Mouse (Mus musculus) limb, embryonic 10.5 days (tissue): Measurements from ENCODE around the gene Gpr146. TPM values are rescaled to one million over a fixed set of nuclear protein-coding genes. Genes with fewer than 3 reads are reported as not detected.

Source experiments
- microRNA counts: library from miRNA; unstranded; fragments of <30 nt; microRNA quantifications from one replicate; lab custom pipeline; 2017
- microRNA-seq: library from miRNA; unstranded; fragments of <30 nt; microRNA quantifications from one replicate; pipeline ENCODE4, GENCODE M21; 2017
- polyA plus RNA-seq: library from polyadenylated mRNA; unstranded; fragments of >200 nt; fragmentation: Nextera tagmentation; extraction: Ambion mirVana; gene quantifications from 2 replicates; pipeline ENCODE4 v1.2.1, GENCODE M21; 2016

Gpr146 gene
- polyA plus RNA-seq, 1 experiment from 2014 or later = 2.3 TPM

MicroRNA genes within 50 kb of the gene (microRNA counts, 519-probe panel; counts per million panel counts)
- microRNA mmu-miR-339-3p (lab: Ali Mortazavi, UCI) (684 counts per million, percentile 72 among the panel's probes with 10 or more counts), microRNA mmu-miR-339-5p (lab: Ali Mortazavi, UCI) (684 counts per million, percentile 72 among the panel's probes with 10 or more counts)

Small RNA genes lying within 50 kb of the gene (microRNA-seq; reads per million reads assigned to microRNA genes)
- gene Mir339 = 535 reads per million, percentile 67 among the genes with 10 or more reads in this experiment

Other genes with a start within 250 kb of the Gpr146 start
- 3.2 and 4.9 TPM in 2 replicates for gene Prkar1b, start 227.7 kb upstream of the Gpr146 start, polyA plus RNA-seq
- gene Dnaaf5, start 227.5 kb upstream of the Gpr146 start, polyA plus RNA-seq = 12.9 and 13.1 TPM in 2 replicates
- gene Sun1, start 177.1 kb upstream of the Gpr146 start, polyA plus RNA-seq = 47.9 and 52.7 TPM in 2 replicates
- 196 and 215 TPM in 2 replicates for gene Get4, start 125.4 kb upstream of the Gpr146 start, polyA plus RNA-seq
- gene Adap1, start 52.1 kb upstream of the Gpr146 start, polyA plus RNA-seq = 0.26 and 0.46 TPM in 2 replicates
- 110 and 118 TPM in 2 replicates for gene Cox19, start 26.3 kb upstream of the Gpr146 start, polyA plus RNA-seq
- not detected in 2 replicates for gene Cyp2w1, start 25.1 kb upstream of the Gpr146 start, polyA plus RNA-seq
- 0.16 and 0.56 TPM in 2 replicates for gene C130050O18Rik, start 27.6 kb downstream of the Gpr146 start, polyA plus RNA-seq
- 0.19 and 0.39 TPM in 2 replicates for gene Gper1, start 45.5 kb downstream of the Gpr146 start, polyA plus RNA-seq
- gene 3110082I17Rik, start 82.8 kb downstream of the Gpr146 start, polyA plus RNA-seq = 51.6 and 60.2 TPM in 2 replicates
- 12.5 and 12.8 TPM in 2 replicates for gene Zfand2a, start 106.9 kb downstream of the Gpr146 start, polyA plus RNA-seq
- 0.50 and 1.1 TPM in 2 replicates for gene Uncx, start 165.8 kb downstream of the Gpr146 start, polyA plus RNA-seq